Mouse (Mus musculus): ENCODE results near the gene Krt27.

The Krt27 gene

GRCm38 (mm10) chr11:99339299-99339847 is 11.5 kb downstream of the Krt27 start:
- in situ Hi-C loops (cut with MboI; ENCODE audit: unreplicated experiment in 2 of 2): no loop called here

GRCm38 (mm10) chr11:99337866-99338265 is 13.0 kb downstream of the Krt27 start, which contains the start of gene Krt26:
Gene Krt26 (minus strand): TSS chr11:99337966.
- in situ Hi-C loops (cut with MboI; ENCODE audit: unreplicated experiment in 2 of 2): no loop called here

GRCm38 (mm10) chr11:99333426-99333825 is 17.5 kb downstream of the Krt27 start:
- in situ Hi-C loops (cut with MboI; ENCODE audit: unreplicated experiment in 2 of 2): no loop called here

GRCm38 (mm10) chr11:99329655-99330054 is 21.2 kb downstream of the Krt27 start:
- in situ Hi-C loops (cut with MboI; ENCODE audit: unreplicated experiment in 2 of 2): no loop called here

- in situ Hi-C loops (cut with MboI; ENCODE audit: unreplicated experiment in 2 of 2): loop anchor here in 1 of 2 experiments (5.0 kb wide), 1 partner anchor 964 kb away; no protein-coding TSS in a partner anchor
Measured at GRCm38 (mm10) chr11:99322851-99323250, 28.1 kb downstream of the Krt27 start, which contains the start of gene Krt25. Gene Krt25 (minus strand): TSS chr11:99322951.

GRCm38 (mm10) chr11:99321094-99321493 is 29.8 kb downstream of the Krt27 start:
- in situ Hi-C loops (cut with MboI; ENCODE audit: unreplicated experiment in 2 of 2): loop anchor here in 1 of 2 experiments (5.0 kb wide), 1 partner anchor 966 kb away; no protein-coding TSS in a partner anchor

GRCm38 (mm10) chr11:99319127-99319526 is 31.8 kb downstream of the Krt27 start:
- in situ Hi-C loops (cut with MboI; ENCODE audit: unreplicated experiment in 2 of 2): loop anchor here in 1 of 2 experiments (10.0 kb wide), 1 partner anchor 976 kb away; no protein-coding TSS in a partner anchor

- in situ Hi-C loops (cut with MboI; ENCODE audit: unreplicated experiment in 2 of 2): loop anchor here in 1 of 2 experiments (10.0 kb wide), 1 partner anchor 978 kb away; no protein-coding TSS in a partner anchor
Measured at GRCm38 (mm10) chr11:99316543-99316942, 34.4 kb downstream of the Krt27 start.

GRCm38 (mm10) chr11:99314594-99314993 is 36.3 kb downstream of the Krt27 start:
- in situ Hi-C loops (cut with MboI; ENCODE audit: unreplicated experiment in 2 of 2): loop anchor here in 1 of 2 experiments (10.0 kb wide), 1 partner anchor 980 kb away; no protein-coding TSS in a partner anchor

GRCm38 (mm10) chr11:99310882-99311281 is 40.0 kb downstream of the Krt27 start:
- in situ Hi-C loops (cut with MboI; ENCODE audit: unreplicated experiment in 2 of 2): loop anchor here in 1 of 2 experiments (10.0 kb wide), 1 partner anchor 984 kb away; no protein-coding TSS in a partner anchor

GRCm38 (mm10) chr11:99307579-99307978 is 43.3 kb downstream of the Krt27 start:
- in situ Hi-C loops (cut with MboI; ENCODE audit: unreplicated experiment in 2 of 2): no loop called here
